Mouse (Mus musculus) induced T-regulatory cell, adult 2 months (primary cell): ENCODE data around the gene Polr3a.
A peak's percentile ranks its signal among the peaks of the same experiment; 100 is the strongest.

ENCODE experiments used
- DNase-seq: peaks from one replicate; pipeline ENCODE4 v3.0.0-alpha.2; 2012; ENCODE audit warnings: low read depth

Gene Polr3a

GRCm38 (mm10) chr14:24486773-24487227, at the start of gene Polr3a, which contains the start of gene Rps24:
Polr3a (minus strand) TSS chr14:24487058.
Rps24 (plus strand) TSS chr14:24487125.
- DNase-seq: peak; percentile 96

DNA sequence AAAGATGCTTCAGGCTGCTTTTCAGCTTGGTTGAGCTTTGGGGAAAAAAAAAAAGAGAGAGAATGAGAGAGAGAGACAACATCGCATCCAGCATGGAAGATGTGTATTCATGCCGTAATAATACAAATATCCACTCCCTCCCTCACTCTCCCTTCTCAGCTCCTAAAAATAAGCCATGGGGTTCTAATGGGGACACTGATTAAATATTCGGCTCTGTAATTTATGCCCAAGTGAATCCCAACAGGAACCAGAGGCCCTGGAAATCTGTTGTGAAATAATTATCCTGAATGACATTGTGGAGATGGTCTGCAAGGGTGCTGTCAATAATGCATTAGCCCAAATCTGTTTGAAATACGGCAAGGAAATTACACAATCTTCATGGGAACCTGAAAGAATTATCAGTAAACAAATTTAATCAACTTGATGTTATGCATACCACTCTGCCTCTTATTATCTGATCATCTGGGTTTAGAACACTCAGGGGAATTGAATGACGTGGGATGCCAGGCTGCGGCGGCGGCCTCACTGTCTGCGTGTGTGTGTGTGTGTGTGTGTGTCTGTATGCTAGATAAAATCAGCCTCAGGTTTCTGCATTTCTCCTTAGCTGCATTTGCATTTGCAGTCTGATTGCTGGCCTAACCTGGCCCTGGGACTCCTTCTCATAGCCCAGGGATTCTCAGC, 48.1 kb upstream of the Polr3a start:
- no peak for DNase-seq

DNA sequence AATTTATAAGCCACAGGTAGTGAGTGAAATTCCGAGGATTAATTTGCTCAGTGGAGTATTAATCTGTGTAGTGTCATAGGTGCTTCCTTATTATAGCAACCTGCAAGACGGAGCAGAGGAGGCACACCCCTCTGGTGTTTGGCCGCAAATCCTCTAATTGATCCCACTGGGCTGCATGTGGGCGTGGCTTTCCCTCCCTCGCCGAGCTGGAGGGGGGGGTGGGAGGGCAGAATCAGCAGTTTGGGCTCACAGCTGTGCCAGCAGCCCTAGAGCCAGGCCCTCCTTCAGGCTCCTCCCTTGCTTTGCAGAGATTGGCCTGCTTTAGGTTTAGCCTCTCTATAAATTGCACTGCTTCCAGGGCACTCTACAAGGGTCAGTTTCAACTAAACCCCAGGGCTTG, 43.4 kb upstream of the Polr3a start:
- DNase-seq: no peak

DNA sequence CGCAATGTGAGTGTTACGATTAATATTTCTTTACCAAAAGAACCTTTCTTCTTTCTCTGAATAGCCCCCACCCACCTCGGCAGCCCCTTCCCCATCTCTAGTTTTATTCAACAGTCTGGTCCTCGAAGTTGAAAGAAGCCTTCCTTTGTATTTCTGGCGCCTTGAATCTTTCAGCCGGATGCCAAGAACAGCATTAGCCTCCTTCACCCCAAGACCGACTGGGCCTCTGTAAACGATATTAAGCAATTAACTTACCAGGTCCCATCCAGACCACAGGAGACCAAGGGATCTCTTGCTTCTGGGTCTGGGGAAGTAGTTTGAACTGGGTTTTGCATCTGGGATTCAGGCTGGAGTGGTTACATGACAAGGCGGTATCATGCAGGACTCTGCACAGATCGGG, 39.6 kb upstream of the Polr3a start:
- DNase-seq: no peak

DNA sequence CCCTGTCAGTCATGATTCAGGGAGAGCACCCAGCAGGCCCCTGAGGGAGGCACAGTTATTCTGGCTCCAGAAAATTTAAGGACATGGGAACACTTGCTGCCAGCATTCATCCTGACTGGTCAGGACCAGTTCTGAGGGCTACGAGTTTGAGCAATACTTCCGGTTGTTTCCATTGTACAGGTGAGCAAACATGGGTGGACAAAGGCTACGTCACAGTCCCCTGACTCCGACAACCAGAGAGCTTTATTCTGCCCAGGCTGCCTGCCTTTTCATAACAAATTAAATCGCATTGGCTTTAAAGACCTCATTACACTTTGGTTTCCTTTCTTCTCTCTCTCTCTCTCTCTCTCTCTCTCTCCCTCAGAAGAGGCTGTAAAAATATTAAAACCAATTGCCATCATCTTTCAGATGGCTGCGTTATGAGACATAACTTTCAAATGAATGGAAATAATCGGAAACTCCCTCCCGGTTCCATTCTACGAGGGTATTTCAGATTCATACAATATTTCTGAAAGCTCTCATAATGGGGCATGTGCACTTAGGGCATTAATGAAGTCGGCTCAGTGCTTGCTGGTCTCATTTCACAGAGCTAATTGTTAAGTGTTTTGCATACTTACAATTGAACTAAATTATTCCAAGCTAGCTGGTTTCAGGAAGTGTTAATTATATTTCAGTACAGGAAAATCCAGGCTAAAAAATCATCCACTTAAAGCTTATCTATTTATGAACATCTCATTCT, 39.0 kb upstream of the Polr3a start:
- DNase-seq: no peak

DNA sequence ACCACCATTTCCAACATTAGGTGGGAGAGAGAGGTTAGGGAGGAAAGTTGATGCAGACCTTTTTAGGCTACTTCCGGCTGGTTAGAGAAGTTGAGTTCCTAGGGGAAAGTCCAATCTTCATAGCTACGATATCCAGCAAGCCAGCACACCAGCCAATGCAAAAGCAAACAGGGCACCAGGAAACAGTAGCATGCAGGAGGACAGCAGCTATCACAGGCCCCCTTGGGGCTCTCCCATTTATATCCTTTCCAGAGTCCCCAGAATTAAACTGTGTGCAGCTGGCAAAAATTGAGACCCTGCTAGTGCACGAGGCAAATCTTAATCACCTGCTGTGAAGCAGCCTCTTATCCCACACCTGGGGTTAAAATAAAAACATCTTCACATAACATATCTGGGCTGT, 38.3 kb upstream of the Polr3a start:
- DNase-seq: no peak

DNA sequence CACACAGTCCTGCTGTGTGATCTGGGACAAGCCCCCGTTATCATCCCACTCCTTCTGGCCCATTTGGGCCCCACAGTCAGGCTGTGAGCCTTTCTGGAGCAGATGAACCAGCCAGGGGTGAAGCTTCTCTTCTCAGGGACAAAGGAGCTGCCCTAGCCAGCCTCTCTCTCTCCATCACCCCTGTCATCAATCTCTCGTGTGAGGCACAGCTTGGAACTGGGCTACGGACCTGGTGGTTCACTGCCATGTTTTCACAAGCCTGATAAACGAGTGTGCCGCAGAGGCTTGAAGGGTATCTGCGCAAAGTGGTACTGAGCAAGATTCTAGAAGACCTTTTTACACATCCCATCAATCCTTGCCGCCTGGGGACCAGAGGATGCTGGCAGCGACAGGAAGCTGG, 34.7 kb upstream of the Polr3a start:
- DNase-seq: no peak

GRCm38 (mm10) chr14:24512527-24513161, 25.8 kb upstream of the Polr3a start:
- DNase-seq: no peak

DNA sequence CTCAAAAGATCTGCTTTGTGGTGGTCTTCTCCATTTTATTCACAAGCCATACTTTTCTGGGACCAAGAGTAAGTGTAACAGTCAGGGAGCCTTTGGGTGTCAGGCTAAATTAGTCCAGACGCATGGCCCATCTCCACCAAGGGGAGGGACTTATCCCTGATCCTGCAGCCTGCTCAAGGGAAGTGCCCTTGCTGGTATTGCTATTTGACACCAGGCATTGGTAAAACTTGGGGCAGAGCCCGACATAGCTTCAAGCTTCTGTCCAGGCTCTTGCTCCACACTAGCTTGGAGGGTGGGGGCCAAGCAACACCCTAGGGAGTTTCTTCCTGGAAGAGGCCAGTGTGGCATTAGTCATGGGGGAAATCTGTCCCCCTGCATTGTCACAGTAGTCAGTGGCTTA, 23.8 kb upstream of the Polr3a start:
- DNase-seq: no peak

- DNase-seq: peak; percentile 34
These were observed 23.4 kb upstream of the Polr3a start for GRCm38 (mm10) chr14:24510218-24510617.

DNA sequence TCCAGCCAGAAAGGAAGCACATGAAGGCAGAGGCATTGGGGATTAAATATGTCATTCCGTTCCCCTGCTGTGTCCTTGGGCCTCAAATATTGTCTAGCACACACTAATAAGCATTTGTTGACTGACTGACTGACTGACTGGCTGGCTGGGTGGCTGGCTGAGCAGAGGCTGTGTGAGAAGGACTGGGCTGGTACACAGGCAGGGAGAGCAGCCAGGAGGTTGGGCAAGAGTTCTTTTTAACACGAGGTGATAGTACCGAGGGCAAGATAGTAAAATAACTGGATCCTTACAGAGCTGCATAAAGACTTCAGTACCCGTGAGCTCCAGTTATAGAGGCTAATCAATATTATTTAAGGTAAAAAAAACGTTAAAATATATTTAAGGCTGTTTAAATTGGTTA, 22.7 kb upstream of the Polr3a start:
- no peak for DNase-seq

GRCm38 (mm10) chr14:24508070-24508773, 21.4 kb upstream of the Polr3a start:
- DNase-seq: no peak

- no peak for DNase-seq
These were observed 20.7 kb upstream of the Polr3a start for GRCm38 (mm10) chr14:24507452-24508069.

GRCm38 (mm10) chr14:24501256-24501655, 14.4 kb upstream of the Polr3a start:
- no peak for DNase-seq

GRCm38 (mm10) chr14:24500845-24501186, 14.0 kb upstream of the Polr3a start:
- DNase-seq: no peak

- peak; percentile 65 for DNase-seq
These were observed 13.4 kb upstream of the Polr3a start for GRCm38 (mm10) chr14:24500091-24500844.

DNA sequence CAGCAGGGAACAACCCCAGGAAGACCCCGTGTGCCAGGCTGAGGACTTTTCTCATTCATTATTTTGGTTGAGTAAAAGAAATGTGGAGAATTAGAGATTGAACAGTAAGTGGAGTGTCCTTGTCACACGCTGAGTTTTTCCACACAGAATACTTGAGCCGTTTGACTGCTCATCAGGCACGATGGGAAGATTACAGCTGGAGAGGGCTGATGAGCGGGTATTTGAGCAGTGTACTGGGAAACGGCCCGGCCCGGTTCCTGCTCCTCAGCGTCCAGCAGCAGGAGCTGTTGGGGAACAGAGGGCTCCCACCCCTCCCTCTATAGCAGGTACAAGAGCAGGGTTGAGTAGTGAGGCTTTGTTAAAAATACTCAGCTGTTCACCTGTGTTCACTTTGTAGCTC, 12.6 kb upstream of the Polr3a start:
- no peak for DNase-seq

- DNase-seq: no peak
These were observed 11.8 kb upstream of the Polr3a start for GRCm38 (mm10) chr14:24498561-24499255.

GRCm38 (mm10) chr14:24497443-24497842, 10.6 kb upstream of the Polr3a start:
- DNase-seq: no peak

GRCm38 (mm10) chr14:24496507-24496906, 9.6 kb upstream of the Polr3a start:
- DNase-seq: no peak

- DNase-seq: no peak
These were observed 6.4 kb upstream of the Polr3a start for GRCm38 (mm10) chr14:24493256-24493655.
